Mouse (Mus musculus) liver (tissue): ENCODE data around the gene Il18.
"Not testable (repeated sequence)": the region's sequence is repeated elsewhere in the genome, so short reads cannot be mapped to it uniquely, and the experiment has no call there.

Experiments
- DNase-seq: peaks from one replicate; pipeline ENCODE4 v3.0.0-alpha.2; 2020; ENCODE audit warnings: mixed read lengths

Il18 gene

GRCm38 (mm10) chr9:50612115-50612514 is 57.5 kb downstream of the Il18 start:
- DNase-seq: no peak

DNA sequence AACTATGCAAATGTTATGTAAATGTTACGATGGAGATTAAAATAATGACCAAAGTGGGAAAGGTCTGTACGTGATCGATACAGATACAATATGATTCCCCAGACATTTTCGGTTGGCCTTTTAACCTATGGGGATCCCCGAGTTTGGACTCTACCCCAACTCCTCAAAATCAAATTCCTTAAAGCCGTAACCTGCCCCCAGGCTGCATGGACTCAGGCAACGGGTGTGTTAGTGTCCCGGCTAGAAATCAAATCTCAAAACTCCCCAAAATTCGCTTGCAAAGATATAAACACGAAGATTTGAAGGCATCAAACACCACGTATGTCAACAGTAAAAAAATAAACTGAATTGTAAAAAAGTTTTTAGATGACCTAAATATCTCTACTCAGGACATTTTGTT is 61.5 kb downstream of the Il18 start:
- DNase-seq: no peak

GRCm38 (mm10) chr9:50616766-50617603 is 62.4 kb downstream of the Il18 start, which contains the start of the genes Pih1d2 and Nkapd1:
Gene Pih1d2 (plus strand): TSS chr9:50617321.
Gene Nkapd1 (minus strand): TSS chr9:50617464.
- DNase-seq: peak; percentile 87

DNA sequence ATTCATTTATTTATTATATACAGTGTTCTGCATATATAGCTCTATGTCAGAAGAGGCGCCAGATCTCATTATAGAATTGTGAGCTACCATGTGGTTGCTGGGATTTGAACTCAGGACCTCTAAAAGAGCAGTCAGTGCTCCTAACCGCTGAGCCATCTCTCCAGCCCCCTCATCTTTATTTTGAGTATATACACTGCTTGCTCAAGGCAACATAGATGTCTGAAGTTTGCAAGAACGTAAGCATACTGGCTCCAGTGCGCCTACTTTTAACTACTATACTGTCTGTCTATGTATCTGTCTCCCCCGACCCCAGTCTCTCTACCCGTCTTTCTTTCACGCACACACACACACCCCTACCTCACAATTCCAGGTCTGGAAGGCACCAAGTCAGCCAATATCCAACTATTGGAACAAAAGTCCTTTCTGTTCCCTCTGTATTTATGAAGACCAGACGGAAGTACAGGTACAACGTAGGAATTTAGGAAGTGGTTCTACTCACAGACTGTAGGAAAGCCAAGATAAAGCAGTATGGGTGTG is 63.2 kb downstream of the Il18 start:
- DNase-seq: no peak

GRCm38 (mm10) chr9:50630903-50631302 is 76.3 kb downstream of the Il18 start:
- DNase-seq: not testable (repeated sequence)
